Mouse (Mus musculus) thymus, postnatal 4 days (tissue): ENCODE results near the gene Osbpl3.
A peak's percentile ranks its signal among the peaks of the same experiment; 100 is the strongest.

ENCODE experiments used
- DNase-seq: peaks from one replicate; pipeline ENCODE4 v3.0.0; 2021

The Osbpl3 gene

DNA sequence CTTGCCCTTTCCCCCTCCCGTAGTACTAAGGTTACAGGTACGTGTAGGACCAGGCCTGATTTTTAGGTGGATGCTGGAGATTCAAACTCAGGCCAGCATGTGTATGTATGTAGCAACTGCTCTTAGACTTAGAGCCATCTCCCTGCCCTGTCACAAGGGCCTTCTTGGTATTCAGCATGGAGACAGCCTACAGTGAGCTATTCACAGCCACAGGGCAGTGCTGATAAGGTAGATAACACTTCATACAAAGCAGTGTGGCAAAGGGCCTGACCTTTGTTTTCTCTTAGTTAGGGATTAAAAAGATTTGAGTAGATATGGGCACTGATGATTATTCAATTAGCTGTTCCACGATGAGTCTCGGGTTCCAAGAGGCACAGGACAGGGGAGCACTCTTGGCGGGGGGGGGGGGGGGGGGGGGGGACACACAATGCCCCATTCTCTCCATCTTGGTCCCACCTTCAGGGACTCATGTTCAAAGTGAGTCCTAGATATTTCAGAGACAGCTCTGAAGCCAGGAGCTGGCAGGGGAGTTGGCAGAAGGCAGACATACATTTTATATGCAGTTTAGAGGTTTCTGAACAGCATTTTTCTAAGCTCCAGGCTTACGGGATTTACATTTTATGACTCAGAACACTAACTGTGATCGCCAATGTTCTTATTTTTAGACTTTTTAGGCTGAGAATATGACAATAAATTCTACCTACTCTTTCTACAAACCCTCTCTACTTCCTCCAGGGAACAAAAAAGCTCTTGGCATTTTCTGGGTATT is 56.4 kb downstream of the Osbpl3 start:
- DNase-seq = no peak

DNA sequence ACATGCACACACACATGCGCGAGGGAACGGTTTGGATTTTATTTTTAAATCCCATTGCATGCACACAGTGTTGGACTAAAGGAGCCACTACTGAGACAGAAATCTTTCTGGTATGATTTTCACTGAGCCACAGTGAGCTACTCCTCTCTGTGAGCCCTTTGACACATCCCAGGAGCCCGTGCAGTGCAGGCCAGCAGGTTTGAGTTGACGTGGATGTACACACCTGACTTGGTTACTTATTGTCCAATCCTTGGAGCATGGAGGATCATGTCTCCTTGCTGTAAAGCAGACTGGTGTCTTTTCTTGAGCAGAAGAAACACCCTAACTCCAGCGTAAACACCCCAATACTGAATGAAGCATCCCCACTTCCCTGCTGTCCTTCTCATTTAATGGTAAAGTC is 57.7 kb downstream of the Osbpl3 start:
- no peak for DNase-seq

DNA sequence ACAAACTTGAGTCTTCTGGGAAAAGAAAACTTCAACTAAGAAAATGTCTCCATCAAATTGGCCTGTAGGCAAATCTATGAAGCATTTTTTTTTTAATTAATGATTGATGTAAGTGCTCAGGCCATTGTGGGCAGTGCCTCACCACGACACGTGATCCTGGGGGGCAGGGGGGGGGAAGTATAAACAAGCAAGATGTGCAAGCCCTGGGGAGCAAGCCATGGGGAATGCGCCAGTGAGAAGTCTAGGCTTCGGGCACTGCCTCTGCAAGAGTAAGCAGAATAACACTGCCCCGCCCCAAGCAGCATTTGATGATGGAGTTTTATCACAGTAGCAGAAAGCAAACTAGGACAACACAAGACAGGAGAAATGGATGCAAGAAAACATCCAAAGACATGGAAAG is 58.9 kb downstream of the Osbpl3 start:
- no peak for DNase-seq

DNA sequence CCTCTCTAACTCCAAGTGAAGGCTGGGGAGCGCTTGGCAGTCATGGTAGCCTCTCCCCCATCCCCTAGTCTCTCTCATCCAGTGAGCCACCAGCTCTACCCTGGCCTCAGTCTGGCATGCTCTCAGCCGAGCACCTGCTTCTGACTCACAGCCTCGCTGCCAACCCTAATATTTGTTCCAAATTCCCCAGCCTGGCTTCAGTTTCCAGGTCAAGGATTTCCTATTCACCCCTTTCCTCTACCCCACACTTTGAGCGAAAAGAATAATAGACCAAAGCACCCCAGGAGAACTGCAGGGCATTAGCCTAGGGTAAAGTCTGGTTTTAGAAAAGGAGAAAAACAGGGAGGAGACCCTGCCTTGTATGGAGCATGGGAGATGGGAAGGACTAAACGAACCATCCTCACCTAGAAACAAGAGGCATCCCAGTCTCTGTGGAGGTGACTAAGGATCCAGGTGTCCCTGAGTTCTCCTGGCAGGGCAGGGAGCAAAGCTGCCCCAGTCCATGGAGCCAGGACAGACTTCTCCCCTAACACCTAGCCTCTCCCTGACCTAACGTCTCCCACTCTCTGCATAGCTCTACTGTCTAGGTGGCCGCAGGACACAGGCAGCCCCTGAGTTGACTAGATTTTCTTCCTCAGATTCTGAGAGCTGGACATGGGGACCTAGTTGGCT is 60.2 kb downstream of the Osbpl3 start:
- no peak for DNase-seq

DNA sequence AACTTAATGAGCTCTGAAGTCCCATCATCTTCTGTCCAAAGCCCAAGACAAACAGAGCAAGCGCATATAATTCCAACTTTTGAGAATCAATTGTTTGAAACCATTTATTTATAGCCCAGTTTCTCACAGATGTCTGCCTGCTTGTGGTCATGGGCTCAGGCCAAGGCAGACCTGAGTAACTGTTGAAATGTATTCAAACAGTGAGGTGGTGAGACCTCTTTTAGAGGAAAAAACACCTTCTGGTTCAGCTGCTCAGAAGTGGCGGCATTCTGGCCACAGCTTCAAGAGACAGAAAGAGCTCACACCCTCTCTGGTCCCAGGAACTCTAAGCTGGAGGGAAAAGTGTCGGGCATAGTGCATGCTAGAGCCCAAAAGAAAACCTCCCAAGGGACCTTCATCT is 61.6 kb downstream of the Osbpl3 start:
- no peak for DNase-seq

DNA sequence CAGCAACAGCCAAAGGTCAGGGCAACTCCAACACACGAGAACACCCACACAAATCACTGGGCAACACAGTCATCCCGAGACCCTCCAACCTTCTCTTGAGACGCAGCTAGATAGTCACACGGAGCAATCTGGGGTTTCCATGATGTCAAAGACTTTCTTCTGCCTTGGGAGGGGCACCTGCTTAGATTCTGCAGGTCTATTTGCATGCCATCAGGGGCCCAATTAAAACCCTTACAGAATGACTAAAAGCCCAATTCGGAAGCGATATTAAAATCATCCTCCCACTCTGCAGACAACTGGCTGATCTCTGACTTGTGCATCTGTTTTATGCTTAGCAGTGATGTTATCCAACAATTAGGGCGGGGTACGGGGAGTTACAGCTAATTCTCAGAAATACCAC is 62.0 kb downstream of the Osbpl3 start:
- DNase-seq = no peak

DNA sequence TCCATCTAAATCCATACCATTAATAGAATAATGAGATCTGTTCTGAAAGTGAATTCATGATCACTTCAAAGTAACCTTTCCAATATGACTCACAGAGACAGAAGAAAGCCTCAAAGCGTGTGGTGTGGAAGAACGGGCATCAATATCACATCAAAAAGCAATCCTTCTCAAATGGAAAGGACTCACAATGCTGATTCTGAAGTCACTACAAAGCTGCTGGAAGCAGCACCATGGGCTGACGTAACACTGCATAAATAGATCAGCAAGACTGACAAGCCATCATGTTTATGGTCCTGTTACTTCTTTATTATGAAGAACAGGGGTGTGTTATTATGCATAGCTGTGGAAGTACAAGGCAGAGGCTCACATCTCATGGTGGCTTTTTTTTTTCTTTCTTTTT is 64.0 kb downstream of the Osbpl3 start:
- no peak for DNase-seq

DNA sequence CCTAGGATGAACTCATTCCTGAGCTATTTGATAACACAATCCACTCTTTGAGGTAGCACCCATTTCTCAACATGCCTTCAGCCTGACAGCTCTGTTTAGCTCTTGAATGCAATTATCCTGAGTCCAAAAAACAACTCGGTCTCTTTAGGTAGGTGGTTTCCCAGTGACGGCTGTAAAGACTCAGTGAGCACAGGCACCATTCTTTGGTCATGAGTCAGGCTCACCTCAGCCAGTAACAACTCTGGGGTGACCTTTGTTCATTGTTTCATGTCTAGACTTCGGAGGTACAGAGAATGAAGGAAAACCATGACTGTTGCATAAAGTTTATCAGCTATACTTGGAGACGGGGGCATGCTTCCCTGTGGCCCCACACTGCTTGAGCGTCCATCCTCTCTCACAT is 65.7 kb downstream of the Osbpl3 start:
- no peak for DNase-seq

DNA sequence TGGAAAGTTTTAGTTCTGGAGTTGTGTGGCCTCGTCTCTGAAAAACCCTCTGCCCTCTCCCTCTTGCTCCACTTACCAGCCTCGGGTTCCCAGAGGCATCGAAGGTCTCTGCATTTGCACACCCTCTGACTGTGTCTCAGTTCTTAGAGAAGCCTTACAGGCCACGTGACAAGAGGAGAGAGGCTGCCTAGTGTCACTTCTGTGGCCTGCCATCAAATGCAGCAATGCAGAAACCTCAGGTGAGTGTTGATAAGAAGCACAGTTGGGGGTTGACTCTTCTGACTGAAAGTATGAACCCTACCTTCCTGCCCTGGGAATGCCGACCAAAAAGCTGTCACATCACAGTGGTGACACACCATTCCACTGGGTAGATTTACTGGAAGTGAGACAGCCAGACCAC is 68.4 kb downstream of the Osbpl3 start:
- peak; percentile 29 for DNase-seq

DNA sequence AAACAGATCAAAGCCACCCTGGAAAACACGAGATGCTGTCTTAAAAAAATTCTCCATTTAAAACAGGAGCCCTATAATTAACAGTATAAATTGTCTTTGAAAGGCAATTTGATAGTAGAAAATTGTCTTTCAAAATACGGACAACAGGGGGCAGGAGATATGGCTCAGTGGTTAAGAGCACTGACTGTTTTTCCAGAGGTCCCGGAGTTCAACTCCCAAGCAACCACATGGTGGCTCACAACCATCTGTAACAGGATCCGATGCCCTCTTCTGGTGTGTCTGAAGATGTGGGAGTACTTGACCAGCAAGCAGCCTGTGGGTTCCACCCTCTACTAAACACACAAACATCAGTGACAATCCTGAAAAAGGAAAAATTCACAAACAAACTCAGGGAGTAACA is 69.5 kb downstream of the Osbpl3 start:
- no peak for DNase-seq

DNA sequence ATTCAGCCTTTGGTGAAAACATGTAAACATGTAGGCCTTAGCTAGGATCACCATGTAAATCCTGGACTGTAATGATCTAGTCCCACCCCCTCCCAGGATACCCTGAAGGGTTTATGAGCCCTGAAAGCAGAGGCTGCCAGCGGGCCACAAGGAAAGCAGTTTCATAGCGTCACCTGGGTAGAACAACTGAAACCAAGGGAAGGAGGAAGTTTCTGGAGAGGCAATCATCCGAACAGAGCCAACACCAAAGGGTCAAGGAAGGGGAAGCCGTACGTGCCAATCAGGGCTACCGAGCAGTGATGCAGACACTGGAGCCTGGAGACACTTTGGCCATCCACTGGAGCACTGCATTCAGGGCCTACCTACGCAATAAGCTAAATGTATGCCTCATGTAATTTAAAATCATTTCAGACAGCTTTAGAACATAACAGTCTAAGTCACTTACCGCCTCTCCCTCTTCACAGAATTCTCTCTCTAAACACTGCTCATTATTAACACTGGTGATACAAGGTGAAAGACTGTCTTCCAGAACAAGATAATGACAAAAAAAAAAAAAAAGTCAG is 70.5 kb downstream of the Osbpl3 start:
- DNase-seq = no peak

DNA sequence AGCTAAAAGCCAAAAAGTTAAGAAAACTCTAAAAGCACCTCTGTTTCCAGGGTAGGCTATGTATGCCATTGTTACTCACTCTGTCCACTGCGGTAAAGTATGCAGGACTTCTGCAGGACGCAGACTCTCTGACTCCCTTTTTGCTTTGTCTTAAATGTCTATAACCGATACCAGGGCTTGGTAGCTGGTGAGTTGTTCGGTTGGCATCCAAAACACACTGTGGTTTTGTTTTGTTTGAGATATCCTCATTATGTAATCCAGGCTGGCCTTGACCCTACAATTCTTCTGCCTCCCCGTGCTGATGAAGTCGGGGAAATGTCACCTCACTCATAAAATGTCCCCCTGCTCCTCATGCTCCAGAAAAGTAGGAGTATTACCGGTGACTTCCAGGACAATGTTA is 73.3 kb downstream of the Osbpl3 start:
- DNase-seq = no peak

DNA sequence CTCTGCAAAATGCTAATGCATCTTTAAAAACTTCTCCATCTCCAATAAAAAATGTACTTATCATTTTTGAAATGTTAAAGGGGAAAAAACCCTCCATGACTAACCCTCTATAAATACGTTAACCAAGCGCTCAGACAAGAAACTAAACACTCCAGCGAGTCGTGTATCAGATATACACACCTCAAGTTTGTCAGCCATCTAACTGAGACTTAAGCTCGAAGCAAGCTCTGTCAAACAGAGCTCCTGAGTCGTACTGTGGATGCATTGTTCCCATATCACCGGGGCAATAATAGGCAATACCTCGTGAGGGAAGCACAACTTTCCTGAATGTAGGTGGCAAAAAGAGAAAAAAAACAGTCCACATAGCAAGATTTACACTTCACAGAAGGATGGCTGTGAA is 73.8 kb downstream of the Osbpl3 start:
- DNase-seq = no peak

DNA sequence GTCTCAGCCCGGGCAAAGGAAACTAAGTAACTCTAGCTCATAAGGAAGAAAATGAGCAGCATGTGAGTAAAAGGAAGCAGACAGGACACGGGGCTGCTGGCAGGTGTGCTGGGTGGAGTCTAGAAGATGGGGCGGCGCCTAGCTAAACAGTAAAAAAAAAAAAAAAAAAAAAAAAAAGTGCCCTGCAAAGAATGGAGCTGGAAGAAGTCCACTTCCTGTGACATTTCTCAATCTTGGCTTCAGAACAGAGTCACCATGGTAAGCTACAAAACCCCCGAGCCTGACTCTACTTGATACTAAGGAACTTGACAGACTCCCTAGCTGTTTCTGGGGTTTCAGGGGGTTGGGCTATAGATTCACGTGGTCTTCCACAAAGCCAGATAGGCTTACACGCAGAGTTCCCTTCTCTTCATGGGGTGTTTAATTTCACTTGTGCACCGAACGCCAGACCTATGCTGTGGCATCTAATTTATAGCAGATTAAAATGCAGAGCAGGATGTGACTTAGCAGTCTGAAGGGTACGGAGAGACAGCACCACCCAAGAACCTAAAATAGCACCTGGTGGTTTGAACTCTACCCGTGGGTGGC is 74.4 kb downstream of the Osbpl3 start:
- peak; percentile 75 for DNase-seq

DNA sequence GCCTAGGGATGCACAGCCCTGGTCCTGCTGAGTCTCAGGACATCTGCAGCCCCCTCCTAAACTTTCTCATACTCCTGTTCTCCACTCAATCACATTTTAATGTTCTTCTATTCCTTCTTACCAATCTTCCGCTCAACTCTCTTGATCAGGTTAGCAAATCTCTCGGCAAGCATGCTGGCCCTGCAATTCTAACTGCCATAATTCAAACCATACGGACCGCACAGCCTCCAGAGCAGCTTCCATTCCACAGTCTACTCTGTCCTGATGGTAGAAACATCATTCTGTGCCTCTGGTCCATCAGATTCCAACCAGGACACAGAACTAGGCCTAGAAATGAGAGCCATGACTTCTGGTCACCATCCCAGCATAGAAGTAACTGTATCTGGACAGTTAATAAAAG is 76.3 kb downstream of the Osbpl3 start:
- no peak for DNase-seq

DNA sequence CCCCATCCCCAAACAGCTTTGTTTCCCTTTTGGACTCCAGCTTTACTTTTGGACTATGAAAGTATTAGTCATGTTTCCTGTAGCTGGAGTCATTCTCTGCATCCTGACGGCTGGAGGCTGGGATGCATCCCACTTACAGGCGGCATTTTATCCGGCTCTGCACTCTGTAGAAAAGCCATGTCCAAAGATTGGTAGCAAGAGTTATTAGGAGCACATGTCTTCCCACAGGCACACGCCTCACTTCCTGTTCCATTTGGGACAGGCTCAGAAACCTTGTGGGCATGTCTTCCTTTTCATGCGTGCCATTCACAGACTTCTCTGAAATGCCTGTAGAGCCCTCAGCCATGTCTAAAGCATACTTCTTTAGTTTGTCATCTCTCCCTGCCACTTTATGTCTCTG is 76.9 kb downstream of the Osbpl3 start:
- no peak for DNase-seq

DNA sequence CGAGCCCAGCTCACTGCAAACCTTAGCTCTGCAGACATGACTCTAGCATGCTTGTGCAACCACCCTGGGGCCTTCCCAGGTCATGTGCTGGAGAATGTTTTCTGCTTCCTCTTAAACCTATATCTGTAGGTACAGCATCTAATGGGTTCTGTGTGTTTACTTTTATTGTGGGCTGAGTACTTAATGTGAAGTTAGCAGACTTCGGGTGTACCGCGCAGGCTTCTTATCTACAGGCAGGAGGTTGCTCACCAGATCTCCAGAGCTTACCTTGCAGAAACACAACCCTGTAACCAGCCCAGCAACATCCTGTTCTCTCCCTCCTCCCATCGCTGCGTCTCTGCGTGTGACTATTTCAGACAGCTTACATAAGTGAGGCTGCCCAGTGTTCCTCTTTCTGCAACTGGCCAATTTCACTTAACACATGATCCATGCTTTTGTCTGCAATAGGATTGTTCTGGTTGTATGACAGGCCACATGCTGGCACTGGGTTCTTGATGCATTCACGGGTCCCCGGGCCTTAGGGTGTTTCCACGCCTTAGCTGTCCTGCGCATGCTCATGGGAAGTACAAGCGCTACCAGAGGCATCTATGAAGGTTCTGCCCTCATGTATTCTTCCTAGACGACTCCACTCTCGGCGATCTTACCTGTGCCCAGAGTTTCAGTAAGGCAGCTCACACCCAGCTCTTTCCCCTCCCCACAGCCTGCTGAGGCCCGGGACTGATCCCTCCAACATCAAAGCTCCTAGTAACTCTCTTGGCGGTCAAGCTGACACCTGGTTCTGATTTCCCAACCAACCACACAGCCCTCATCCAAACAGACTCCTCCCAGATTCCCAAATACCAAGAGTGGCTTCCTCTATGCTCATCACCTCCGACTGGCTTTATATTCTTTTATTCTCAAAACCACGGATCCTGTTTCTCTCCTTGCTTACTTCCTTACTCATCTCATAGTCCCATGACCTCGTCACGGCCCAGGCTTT is 78.0 kb downstream of the Osbpl3 start:
- DNase-seq = peak; percentile 64

DNA sequence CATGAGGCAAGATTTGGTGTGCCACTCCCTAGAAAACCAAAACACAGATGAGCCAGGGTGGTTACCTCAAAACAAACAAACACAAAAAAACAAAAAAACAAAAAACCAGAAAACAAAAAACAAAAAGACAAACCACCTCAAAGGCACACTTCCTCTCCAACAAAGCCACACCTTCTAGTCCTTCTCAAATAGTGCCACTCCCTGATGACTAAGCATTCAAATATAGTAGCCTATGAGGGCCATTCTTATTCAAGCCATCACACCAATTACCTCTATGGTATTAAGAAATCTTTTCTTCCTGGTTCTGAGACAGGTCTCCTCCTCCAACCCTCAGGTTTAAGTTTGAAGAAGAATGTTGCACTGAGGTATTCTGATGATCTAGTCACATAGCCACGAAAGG is 79.3 kb downstream of the Osbpl3 start:
- no peak for DNase-seq

DNA sequence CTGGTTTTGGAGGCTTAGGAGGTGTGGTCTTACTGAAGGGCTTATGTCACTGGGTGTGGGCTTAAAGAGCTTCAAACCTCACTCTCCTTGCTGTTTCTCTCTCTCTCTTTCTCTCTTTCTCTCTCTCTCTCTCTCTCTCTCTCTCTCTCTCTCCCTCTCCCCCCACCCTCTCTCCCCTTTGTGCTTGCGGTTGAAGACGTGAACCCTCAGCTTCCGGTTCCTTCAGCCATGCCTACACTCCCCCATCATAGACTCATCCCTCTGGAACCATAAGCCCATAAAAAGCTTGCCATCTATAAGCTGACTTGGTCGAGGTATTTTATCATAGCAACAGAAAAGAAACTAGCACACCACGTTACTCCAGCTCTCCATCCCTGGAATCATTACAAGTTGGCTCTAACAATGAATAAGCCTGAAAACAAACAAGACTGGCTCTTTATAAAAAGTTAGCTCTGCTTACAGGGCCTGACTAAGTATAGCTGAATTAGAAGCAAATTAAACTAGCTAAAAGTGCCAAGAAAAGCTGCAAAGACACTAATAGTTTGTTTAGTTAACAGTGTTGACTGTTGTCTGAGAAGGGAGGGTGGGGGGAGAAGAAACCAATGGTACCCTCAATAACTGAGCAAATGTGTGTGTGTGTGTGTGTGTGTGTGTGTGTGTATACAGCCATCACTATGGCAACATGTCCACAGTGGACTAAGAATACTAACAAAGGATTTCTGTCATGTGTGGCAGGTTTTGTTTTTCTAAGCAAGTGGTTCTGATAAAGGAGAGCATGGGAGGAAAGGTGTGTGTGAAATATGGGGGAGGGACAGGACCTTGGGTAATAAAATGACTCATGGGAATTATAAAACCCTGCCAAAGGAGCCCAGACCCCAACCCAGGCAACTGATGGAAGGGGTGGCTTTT is 83.2 kb downstream of the Osbpl3 start:
- DNase-seq = no peak

DNA sequence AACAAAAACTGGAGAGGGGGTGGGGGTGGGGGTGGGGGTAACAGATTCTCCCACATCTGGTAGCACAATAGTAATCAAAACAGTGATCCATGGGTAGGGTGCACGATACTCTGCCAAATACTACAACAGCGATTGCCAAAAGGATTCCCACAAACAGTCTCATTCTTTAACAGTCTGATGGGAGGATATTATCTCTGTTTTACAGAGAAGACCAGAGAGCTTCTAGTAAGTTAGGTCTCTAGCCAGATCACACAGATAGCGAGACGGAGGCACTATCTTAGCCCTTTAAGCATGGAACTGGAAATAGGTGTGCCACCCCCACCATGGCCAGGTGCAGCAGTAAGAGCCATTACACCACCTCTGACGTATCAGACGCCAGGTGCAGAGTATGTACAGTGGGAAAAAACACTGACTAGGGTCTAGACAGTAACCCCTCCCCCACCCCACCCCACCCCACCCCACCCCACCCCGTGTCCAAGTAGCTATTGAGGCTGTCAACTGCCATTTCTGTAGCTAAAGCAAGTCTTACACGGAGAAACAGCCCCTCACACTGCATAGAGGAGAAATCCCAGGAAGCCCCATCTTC is 84.4 kb downstream of the Osbpl3 start:
- DNase-seq = no peak
